Mouse (Mus musculus) macrophage (primary cell): ENCODE data around the gene Fam124a. TPM values are rescaled to one million over a fixed set of nuclear protein-coding genes. Genes with fewer than 3 reads are reported as not detected.

Experiments
- polyA plus RNA-seq: library from polyadenylated mRNA; stranded (reverse); fragments of 250-400 nt; gene quantifications from 3 replicates; pipeline ENCODE4 v1.2.4, GENCODE M21; 2018; ENCODE audit warnings: inconsistent platforms

The Fam124a gene
- polyA plus RNA-seq, 1 experiment from 2014 or later = 0.09 TPM

Other genes starting within 250 kb of the Fam124a start
- not detected in 3 replicates for gene Gucy1b2, start 99.4 kb upstream of the Fam124a start, polyA plus RNA-seq
- not detected in 3 replicates for gene Gm4131, start 11.2 kb downstream of the Fam124a start, polyA plus RNA-seq
- not detected in 3 replicates for gene Serpine3, start 107.9 kb downstream of the Fam124a start, polyA plus RNA-seq
- 12.6 to 46.3 TPM (median 19.6 TPM) in 3 replicates for gene Ints6, start 205.4 kb downstream of the Fam124a start, polyA plus RNA-seq